Mouse (Mus musculus) midbrain, embryonic 12.5 days (tissue): ENCODE results near the gene Vcam1. TPM values are rescaled to one million over a fixed set of nuclear protein-coding genes. Genes with fewer than 3 reads are reported as not detected.

Experiments
- ATAC-seq: fragments of 200-750 bp; cut with Nextera tagmentation; 2 replicates; pipeline ENCODE4 v1.8.0; 2017; ENCODE audit warnings: low read depth, moderate TSS enrichment, moderate library complexity; ENCODE audit not compliant: low FRiP score
- H3K27ac ChIP-seq: fragments of 300-500 bp; sonication (generic); replicated peaks from 2 replicates; pipeline ENCODE4 v1.5.1; 2016; ENCODE audit warnings: mild to moderate bottlenecking
- H3K27me3 ChIP-seq: fragments of 300-500 bp; sonication (generic); 2 replicates; pipeline ENCODE4 v1.6.1; 2016; ENCODE audit warnings: mild to moderate bottlenecking
- H3K36me3 ChIP-seq: fragments of 300-500 bp; sonication (generic); 2 replicates; pipeline ENCODE4 v1.6.1; 2016
- H3K4me1 ChIP-seq: fragments of 300-500 bp; sonication (generic); 2 replicates; pipeline ENCODE4 v1.6.1; 2016
- H3K4me2 ChIP-seq: fragments of 300-500 bp; sonication (generic); replicated peaks from 2 replicates; pipeline ENCODE4 v1.6.1; 2016; ENCODE audit warnings: mild to moderate bottlenecking, moderate library complexity
- H3K4me3 ChIP-seq: fragments of 300-500 bp; sonication (generic); 2 replicates; pipeline ENCODE4 v1.5.1; 2016; ENCODE audit warnings: mild to moderate bottlenecking
- H3K9ac ChIP-seq: fragments of 300-500 bp; sonication (generic); replicated peaks from 2 replicates; pipeline ENCODE4 v1.6.1; 2016; ENCODE audit warnings: mild to moderate bottlenecking, moderate library complexity
- H3K9me3 ChIP-seq: fragments of 300-500 bp; sonication (generic); 2 replicates; pipeline ENCODE4 v1.6.1; 2016; ENCODE audit warnings: mild to moderate bottlenecking
- WGBS: fragments of 180-500 bp; shearing (Covaris S2); methylation state at CpG from one replicate; pipeline ENCODE4 v1.1.7; 2016; 5-methylcytosine and 5-hydroxymethylcytosine counted together
- polyA plus RNA-seq: library from polyadenylated mRNA; unstranded; fragments of >200 nt; fragmentation: Nextera tagmentation; extraction: Ambion mirVana; gene quantifications from 2 replicates; pipeline ENCODE4 v1.2.1, GENCODE M21; 2016

Gene Vcam1
- polyA plus RNA-seq, 1 experiment from 2014 or later = 53.7 TPM

DNA sequence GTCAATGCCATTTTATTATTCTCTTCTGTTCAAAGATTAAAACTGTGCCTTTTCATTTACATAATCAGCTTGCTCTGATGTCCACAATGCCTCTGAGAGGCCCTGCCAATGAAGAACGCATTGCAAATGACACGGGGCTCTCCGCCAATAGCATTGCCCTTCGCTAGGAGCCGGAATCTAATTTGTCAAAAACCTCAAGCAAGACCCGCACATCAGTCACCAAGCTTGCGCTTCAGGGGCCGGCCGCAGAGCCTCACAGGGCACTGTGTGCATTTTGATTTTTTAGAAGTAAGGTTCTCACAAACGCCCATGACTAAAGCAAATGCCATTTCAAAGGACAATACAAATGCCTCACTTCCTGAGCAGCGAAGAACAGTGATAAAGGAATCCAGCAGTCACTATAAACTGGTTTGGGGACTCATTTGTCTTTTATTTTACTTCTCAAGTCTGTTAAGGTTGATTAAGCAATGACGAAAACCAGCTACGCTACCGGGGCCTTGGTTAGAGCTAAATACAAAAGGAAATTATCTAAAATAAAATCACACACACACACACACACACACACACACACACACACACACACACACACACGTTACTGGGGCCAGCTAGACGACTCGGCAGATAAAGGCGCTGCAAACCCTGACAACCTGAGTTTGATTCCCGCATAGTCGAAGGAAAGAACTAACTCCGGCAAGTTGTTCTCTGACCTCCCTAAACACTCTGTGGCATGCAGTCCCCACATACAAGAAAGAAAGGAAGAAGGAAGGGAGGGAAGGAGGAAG lies 24.4 kb downstream of the Vcam1 start:
- H3K9me3 ChIP-seq = no peaks in the 10 kb centered on the region
- peak overlapping the region; percentile 60 for H3K27ac ChIP-seq
- H3K4me1 ChIP-seq = peaks cover 15% of the 10 kb centered on the region
- H3K27me3 ChIP-seq = no peaks in the 10 kb centered on the region
- H3K36me3 ChIP-seq = 0 out of 2 replicates have a peak, but pooled peaks cover 3% of the 10 kb centered on the region
- 7% methylated on average over 21 of the region's 21 CpGs for whole genome bisulfite sequencing
- peak overlapping the region; percentile 34 for H3K4me3 ChIP-seq
- peak; percentile 96 for ATAC-seq
- H3K9ac ChIP-seq = peak overlapping the region; percentile 41; the same call in 1 of the 2 replicates
- H3K4me2 ChIP-seq = peak overlapping the region; percentile 51

DNA sequence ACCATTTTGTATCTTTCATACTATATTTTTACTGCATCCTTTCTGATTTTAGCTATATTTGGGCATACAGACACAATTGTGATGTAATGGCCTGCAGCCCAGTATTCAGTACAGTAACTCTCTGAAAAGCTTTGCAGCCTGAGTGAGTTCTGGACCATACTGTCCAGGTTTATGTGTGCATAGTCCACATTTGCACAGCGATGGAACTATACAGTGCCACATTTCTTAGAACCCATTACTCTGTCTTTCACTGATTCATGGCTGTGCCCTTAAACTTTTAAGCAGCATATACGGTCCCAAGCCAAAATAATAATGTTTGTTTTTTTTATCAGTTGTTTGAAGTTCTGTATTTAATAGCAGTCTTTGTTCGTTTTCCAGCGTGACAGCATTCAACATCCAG lies 25.2 kb downstream of the Vcam1 start:
- H3K4me2 ChIP-seq = peak overlapping the region; percentile 51

DNA sequence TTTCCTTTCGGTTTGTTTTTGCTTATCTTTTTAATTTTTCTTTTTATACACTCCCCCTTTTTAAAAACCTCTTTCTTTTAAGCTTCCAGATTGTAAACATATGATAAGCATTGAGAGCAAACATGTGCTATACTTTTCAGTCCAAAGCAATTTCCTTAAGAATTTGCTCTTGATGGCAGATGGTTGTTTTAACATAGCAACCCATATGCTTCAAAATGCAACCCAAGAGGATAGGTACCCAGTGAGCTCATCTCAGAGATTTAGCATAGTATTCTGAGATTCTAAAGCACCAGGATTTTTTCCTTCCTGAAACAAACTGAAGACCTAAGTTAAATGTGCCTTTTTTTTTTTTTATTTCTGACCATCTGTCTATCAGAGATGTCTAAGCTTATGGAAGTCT lies 28.6 kb downstream of the Vcam1 start:
- 91% methylated on average over 1 of the region's 1 CpGs for WGBS
- no peak for ATAC-seq
- no peaks in the 10 kb centered on the region for H3K27me3 ChIP-seq

More for the DNA sequence above, 25.2 kb downstream of the Vcam1 start:
- H3K4me3 ChIP-seq = no peak overlapping the region
- ATAC-seq = peak; percentile 44
- H3K27me3 ChIP-seq = no peaks in the 10 kb centered on the region
- peaks cover 15% of the 10 kb centered on the region for H3K4me1 ChIP-seq
- no peaks in the 10 kb centered on the region for H3K9me3 ChIP-seq
- H3K27ac ChIP-seq = 0 out of 2 replicates have a peak overlapping the region, but pooled peaks have one; percentile 20
- H3K9ac ChIP-seq = no peak overlapping the region
- 47% methylated on average over 4 of the region's 4 CpGs for WGBS
- H3K36me3 ChIP-seq = 0 out of 2 replicates have a peak, but pooled peaks cover 3% of the 10 kb centered on the region

DNA sequence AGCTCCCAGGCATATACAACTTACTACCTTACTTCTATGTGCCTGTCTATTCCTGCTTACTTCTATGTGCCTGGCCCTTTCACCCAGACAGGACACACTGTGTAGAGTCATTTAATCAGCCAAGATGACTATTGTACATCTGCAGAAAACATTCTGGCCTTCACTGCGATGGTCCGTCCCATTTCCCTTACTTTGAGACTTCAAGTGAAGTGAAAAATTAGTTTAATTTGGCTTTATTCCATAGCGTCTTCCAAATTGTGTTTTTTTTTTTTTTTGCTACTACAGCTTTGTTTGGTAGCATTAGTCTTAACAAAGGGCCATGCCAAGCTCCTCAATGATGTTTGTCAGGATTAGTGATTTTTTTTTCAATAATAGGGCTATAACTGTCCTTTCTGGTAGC lies 33.6 kb downstream of the Vcam1 start:
- no peak overlapping the region for H3K9ac ChIP-seq
- H3K9me3 ChIP-seq = no peaks in the 10 kb centered on the region; the same call in 1 of the 2 replicates
- 77% methylated on average over 3 of the region's 3 CpGs for WGBS
- no peaks in the 10 kb centered on the region for H3K27me3 ChIP-seq
- no peak overlapping the region for H3K4me2 ChIP-seq
- ATAC-seq = no peak
- no peak overlapping the region for H3K4me3 ChIP-seq
- H3K4me1 ChIP-seq = no peaks in the 10 kb centered on the region
- no peak overlapping the region for H3K27ac ChIP-seq
- no peaks in the 10 kb centered on the region for H3K36me3 ChIP-seq

More for the DNA sequence above, 28.6 kb downstream of the Vcam1 start:
- Histone ChIP-seq H3K36me3 (no peaks in the 10 kb centered on the region), H3K4me2 (no peak overlapping the region), H3K4me3 (no peak overlapping the region), H3K27ac (no peak overlapping the region), H3K9ac (no peak overlapping the region), H3K4me1 (peaks cover 15% of the 10 kb centered on the region), H3K9me3 (no peaks in the 10 kb centered on the region)

DNA sequence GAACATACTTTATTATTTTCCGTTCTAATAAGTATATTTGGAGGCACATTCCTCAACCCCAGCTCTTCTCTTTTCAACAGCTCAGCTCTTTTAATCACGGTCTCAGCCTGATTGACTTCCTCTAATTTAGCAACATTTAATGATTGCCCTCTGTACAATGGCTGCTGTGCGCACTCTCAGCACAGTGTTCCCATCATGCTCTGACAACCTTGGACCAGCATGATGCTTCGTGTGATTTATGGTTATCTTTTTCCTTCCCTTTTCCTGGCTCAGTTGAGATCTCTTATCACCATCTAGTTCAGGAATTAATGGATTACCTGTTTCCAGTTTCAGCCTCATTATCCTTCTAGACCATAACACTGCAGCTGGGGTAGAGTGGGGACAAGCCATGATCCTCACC lies 34.2 kb downstream of the Vcam1 start:
- no peak overlapping the region for H3K9ac ChIP-seq
- H3K4me1 ChIP-seq = no peaks in the 10 kb centered on the region
- no peaks in the 10 kb centered on the region for H3K36me3 ChIP-seq
- no peaks in the 10 kb centered on the region for H3K27me3 ChIP-seq
- no peaks in the 10 kb centered on the region; the same call in 1 of the 2 replicates for H3K9me3 ChIP-seq
- no peak overlapping the region for H3K4me2 ChIP-seq
- 87% methylated on average over 4 of the region's 4 CpGs for WGBS
- no peak overlapping the region for H3K27ac ChIP-seq
- H3K4me3 ChIP-seq = no peak overlapping the region
- no peak for ATAC-seq

DNA sequence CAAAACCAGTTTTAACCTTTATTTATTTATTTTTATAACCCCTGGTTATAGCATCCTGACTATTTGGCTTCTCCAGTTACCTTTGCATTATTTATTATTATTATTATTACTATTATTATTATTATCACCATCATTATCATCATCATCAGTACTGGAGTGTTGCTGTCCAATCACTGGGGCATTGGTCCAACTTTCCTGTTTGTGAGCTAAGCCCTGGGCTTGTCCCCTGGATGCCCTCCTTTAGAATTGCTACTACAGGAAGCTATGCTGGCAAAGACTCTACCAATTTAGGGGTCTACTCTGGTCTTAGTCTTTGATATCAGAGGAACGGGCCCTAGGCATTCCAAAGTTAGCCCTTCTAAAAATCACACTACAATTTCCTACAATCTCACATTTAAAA lies 34.6 kb downstream of the Vcam1 start:
- no peaks in the 10 kb centered on the region; the same call in 1 of the 2 replicates for H3K9me3 ChIP-seq
- H3K9ac ChIP-seq = no peak overlapping the region
- no peak for ATAC-seq
- no peaks in the 10 kb centered on the region for H3K4me1 ChIP-seq
- H3K27me3 ChIP-seq = no peaks in the 10 kb centered on the region
- 94% methylated on average over 1 of the region's 1 CpGs for WGBS
- H3K4me2 ChIP-seq = no peak overlapping the region
- no peak overlapping the region for H3K4me3 ChIP-seq
- no peaks in the 10 kb centered on the region for H3K36me3 ChIP-seq
- no peak overlapping the region for H3K27ac ChIP-seq

DNA sequence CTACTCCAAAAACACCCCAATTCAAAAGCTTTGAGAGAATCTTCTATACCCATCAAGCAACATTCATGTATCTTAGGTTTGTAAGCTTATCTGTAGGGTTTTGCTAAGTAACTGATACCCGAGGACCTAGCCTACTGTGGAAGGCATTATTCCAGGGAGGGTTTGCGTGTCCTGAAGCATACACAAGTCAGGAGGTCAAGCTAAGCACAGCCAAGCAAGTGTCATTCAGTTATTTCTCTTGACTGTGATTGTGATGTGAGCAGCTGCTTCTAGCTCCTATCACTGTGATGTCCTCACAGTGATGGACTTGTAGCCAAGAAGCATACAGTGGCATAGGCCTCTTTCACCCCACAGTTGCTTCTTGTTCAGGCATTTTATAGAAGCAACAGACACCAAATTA lies 35.2 kb downstream of the Vcam1 start:
- 82% methylated on average over 2 of the region's 2 CpGs for WGBS
- no peak for ATAC-seq
- no peaks in the 10 kb centered on the region for H3K36me3 ChIP-seq
- H3K4me1 ChIP-seq = no peaks in the 10 kb centered on the region
- no peaks in the 10 kb centered on the region; the same call in 1 of the 2 replicates for H3K9me3 ChIP-seq
- no peak overlapping the region for H3K9ac ChIP-seq
- no peaks in the 10 kb centered on the region for H3K27me3 ChIP-seq
- no peak overlapping the region for H3K27ac ChIP-seq
- no peak overlapping the region for H3K4me2 ChIP-seq
- H3K4me3 ChIP-seq = no peak overlapping the region

DNA sequence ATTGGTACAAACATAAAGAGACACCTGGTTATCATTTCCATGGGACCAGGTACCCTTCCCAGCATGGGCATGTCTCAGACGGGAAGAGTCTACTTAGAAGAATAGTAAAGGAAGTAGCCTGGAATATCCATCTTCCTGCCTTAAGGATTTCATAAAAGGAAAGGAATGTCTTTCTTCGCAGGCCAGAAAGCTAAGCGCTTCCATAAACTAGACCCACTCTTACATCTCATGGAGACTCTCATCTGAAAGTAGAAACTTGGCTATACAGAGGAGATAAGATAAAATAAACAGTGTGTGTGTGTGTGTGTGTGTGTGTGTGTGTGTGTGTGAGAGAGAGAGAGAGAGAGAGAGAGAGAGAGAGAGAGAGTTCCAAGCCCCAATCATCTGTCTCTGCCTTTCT lies 36.9 kb downstream of the Vcam1 start:
- WGBS = 89% methylated on average over 3 of the region's 3 CpGs
- H3K9me3 ChIP-seq = no peaks in the 10 kb centered on the region; the same call in 1 of the 2 replicates
- no peak overlapping the region for H3K9ac ChIP-seq
- ATAC-seq = no peak
- H3K27ac ChIP-seq = no peak overlapping the region
- no peaks in the 10 kb centered on the region for H3K4me1 ChIP-seq
- no peak overlapping the region for H3K4me2 ChIP-seq
- no peaks in the 10 kb centered on the region for H3K27me3 ChIP-seq
- H3K36me3 ChIP-seq = no peaks in the 10 kb centered on the region
- no peak overlapping the region for H3K4me3 ChIP-seq

DNA sequence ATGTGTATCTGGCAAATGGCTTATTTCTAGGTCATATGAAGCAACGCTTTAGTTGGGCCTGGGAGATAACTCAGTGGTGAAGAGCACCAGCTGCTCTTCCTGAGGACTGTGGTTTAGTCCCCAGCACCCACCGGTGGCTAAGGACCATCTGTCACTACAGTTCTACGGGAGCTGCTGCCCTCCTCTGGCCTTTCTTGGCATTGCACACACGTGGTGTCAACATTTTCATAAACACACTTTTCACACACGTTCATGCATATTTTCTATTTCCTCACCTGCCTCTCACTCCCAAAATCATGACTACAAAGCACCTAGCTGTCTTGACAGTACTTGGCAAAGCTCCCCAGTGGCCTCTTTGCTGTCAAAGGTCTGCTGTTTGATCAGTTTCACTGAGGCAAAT lies 37.8 kb downstream of the Vcam1 start:
- H3K9me3 ChIP-seq = no peaks in the 10 kb centered on the region; the same call in 1 of the 2 replicates
- H3K4me2 ChIP-seq = no peak overlapping the region
- no peaks in the 10 kb centered on the region for H3K27me3 ChIP-seq
- H3K4me1 ChIP-seq = no peaks in the 10 kb centered on the region
- WGBS = 94% methylated on average over 5 of the region's 5 CpGs
- H3K4me3 ChIP-seq = no peak overlapping the region
- no peak overlapping the region for H3K27ac ChIP-seq
- H3K9ac ChIP-seq = no peak overlapping the region
- no peak for ATAC-seq
- no peaks in the 10 kb centered on the region for H3K36me3 ChIP-seq

DNA sequence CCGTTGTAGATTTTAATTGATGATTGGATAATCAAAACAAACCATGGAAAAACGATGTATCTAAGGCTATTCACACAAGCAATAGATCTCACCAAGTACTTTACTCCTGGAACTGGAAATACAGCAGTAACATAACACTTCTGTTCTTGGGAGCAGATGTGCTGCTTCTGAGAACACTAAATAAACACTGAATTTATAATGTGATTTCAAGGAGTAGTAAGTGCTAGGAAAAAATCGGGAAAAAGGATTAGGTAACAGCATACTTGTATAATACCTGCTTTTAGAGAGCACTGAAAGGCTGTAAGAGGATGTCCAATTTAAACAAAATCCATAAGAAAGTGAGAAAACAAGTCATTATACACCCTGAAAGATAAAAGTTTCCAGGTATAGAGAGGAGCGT lies 43.5 kb downstream of the Vcam1 start:
- H3K4me2 ChIP-seq = no peak overlapping the region
- 89% methylated on average over 4 of the region's 4 CpGs for WGBS
- H3K4me3 ChIP-seq = no peak overlapping the region
- no peak overlapping the region for H3K9ac ChIP-seq
- H3K27me3 ChIP-seq = no peaks in the 10 kb centered on the region
- no peaks in the 10 kb centered on the region for H3K36me3 ChIP-seq
- H3K27ac ChIP-seq = no peak overlapping the region
- no peak for ATAC-seq
- H3K4me1 ChIP-seq = no peaks in the 10 kb centered on the region
- H3K9me3 ChIP-seq = no peaks in the 10 kb centered on the region

DNA sequence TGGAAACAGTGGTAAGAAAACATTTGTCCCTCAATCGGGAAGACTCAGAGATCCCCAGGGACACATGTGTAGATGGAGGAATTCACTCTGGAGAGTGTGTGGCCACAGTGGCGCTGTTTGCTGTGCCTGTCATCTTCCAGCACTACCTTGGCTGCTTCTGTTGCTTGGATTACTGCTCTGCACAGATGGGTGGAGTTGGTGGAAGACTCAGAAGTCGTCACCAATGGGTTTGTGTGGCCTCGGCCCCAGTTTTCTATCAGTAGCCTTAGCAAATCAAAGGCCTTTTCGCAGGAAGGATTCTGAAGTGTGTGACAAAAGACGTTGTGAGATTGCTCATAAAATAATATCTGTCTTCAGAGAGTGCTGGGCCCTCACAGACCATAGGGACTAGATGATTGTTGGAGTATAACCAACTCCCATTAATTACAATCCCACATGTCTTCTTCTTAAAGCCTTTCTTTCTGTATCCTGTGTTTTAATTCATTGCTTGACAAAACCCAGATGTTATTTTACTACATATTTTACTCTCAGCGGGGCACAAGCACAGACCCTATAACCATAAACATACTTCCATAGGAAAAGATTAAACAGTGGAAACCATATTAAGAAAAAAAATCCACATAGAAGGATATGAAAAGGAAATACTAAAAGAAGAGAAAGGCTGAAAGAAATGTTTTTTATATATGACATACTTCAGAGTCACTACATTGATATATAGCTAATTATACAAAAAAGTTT lies 48.4 kb downstream of the Vcam1 start:
- ATAC-seq = no peak

DNA sequence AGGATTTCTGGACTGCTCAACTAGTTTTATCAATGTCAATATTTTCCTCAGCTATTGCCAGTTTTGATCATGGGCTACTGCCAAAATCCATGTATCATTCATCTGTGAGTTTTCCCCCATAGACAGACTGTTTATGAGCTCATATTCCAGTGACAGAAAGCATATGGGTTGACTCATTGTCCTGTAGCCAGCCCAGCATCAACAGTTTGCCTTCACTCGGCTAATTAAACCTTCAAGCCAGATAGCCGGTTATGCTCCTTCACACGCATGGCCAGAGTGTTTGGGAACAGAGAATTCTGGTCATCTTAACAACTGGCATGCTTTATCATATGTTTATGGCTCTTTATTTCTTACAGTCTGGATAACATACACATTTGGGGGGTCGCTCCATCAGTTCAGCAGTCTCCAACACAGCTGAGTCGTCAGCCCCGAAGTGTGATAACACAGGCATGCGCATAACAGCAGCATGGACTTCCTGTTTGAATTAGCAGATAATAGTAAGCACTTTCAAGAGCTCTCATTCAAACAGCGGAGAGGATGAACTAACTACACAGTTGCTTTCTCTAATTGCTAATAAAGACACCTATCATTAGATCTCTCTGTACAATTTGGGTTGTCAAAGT lies 49.2 kb downstream of the Vcam1 start:
- Histone ChIP-seq H3K27ac (no peak overlapping the region), H3K36me3 (no peaks in the 10 kb centered on the region), H3K27me3 (no peaks in the 10 kb centered on the region), H3K4me1 (no peaks in the 10 kb centered on the region), H3K9ac (no peak overlapping the region), H3K4me3 (no peak overlapping the region), H3K9me3 (no peaks in the 10 kb centered on the region), H3K4me2 (no peak overlapping the region)
- ATAC-seq = no peak
- WGBS = 88% methylated on average over 8 of the region's 8 CpGs

More for the DNA sequence above, 48.4 kb downstream of the Vcam1 start:
- no peaks in the 10 kb centered on the region for H3K36me3 ChIP-seq
- no peak overlapping the region for H3K27ac ChIP-seq
- WGBS = 79% methylated on average over 7 of the region's 7 CpGs
- no peaks in the 10 kb centered on the region for H3K4me1 ChIP-seq
- H3K4me2 ChIP-seq = no peak overlapping the region
- H3K9me3 ChIP-seq = no peaks in the 10 kb centered on the region
- H3K9ac ChIP-seq = no peak overlapping the region
- H3K4me3 ChIP-seq = no peak overlapping the region
- H3K27me3 ChIP-seq = no peaks in the 10 kb centered on the region
